Mouse (Mus musculus) right cerebral cortex, postnatal 25 days (tissue): ENCODE measurements at regions not wholly inside any gene's neighbourhood (a gene's known extent, or its start where the extent isn't known, plus 50 kb on each side); places are given as distances from the start of the nearest gene placed in this dataset.

Source experiments
- DNase-seq: peaks from one replicate; pipeline ENCODE4 v3.0.0; 2022

- peak; percentile 77 for DNase-seq
Observed at GRCm38 (mm10) chr12:12622712-12623292, 318.9 kb downstream of the Mycn start.

- no peak for DNase-seq
Observed at GRCm38 (mm10) chr12:12621506-12621905, 320.2 kb downstream of the Mycn start.

- no peak for DNase-seq
Observed at GRCm38 (mm10) chr12:12620316-12620715, 321.4 kb downstream of the Mycn start.

GRCm38 (mm10) chr12:12619431-12619830 lies 322.3 kb downstream of the Mycn start:
- no peak for DNase-seq

- no peak for DNase-seq
Observed at GRCm38 (mm10) chr12:12612520-12612919, 329.2 kb downstream of the Mycn start.

GRCm38 (mm10) chr12:12610861-12611260 lies 330.9 kb downstream of the Mycn start:
- no peak for DNase-seq

- no peak for DNase-seq
Observed at GRCm38 (mm10) chr12:12607995-12608394, 333.7 kb downstream of the Mycn start.

- DNase-seq = no peak
Observed at GRCm38 (mm10) chr12:12606911-12607310, 334.8 kb downstream of the Mycn start.

GRCm38 (mm10) chr12:12605495-12605894 lies 336.2 kb downstream of the Mycn start:
- no peak for DNase-seq

- DNase-seq = no peak
Observed at GRCm38 (mm10) chr12:12601362-12601761, 339.4 kb downstream of the Fam49a start.

- no peak for DNase-seq
Observed at GRCm38 (mm10) chr12:12595399-12595798, 333.5 kb downstream of the Fam49a start.

- no peak for DNase-seq
Observed at GRCm38 (mm10) chr12:12594567-12594966, 332.6 kb downstream of the Fam49a start.

GRCm38 (mm10) chr12:12593343-12593742 lies 331.4 kb downstream of the Fam49a start:
- DNase-seq = no peak

- DNase-seq = peak; percentile 17
Observed at GRCm38 (mm10) chr12:12590753-12591291, 328.9 kb downstream of the Fam49a start.

GRCm38 (mm10) chr12:12588771-12589370 lies 326.9 kb downstream of the Fam49a start:
- no peak for DNase-seq

GRCm38 (mm10) chr12:12586436-12586835 lies 324.5 kb downstream of the Fam49a start:
- DNase-seq = no peak

GRCm38 (mm10) chr12:12581271-12582186 lies 319.6 kb downstream of the Fam49a start:
- no peak for DNase-seq

- no peak for DNase-seq
Observed at GRCm38 (mm10) chr12:12580763-12581178, 318.8 kb downstream of the Fam49a start.

- no peak for DNase-seq
Observed at GRCm38 (mm10) chr12:12578278-12578677, 316.3 kb downstream of the Fam49a start.

GRCm38 (mm10) chr12:12570563-12571251 lies 308.8 kb downstream of the Fam49a start:
- DNase-seq = no peak

GRCm38 (mm10) chr12:12567734-12568104 lies 305.8 kb downstream of the Fam49a start:
- DNase-seq = no peak

- DNase-seq = no peak
Observed at GRCm38 (mm10) chr12:12567058-12567733, 305.3 kb downstream of the Fam49a start.
